Mouse (Mus musculus) kidney, embryonic 15.5 days (tissue): ENCODE results near the gene Akap13. TPM values are rescaled to one million over a fixed set of nuclear protein-coding genes. Genes with fewer than 3 reads are reported as not detected.

ENCODE experiments used
- ATAC-seq: fragments of 200-750 bp; cut with Nextera tagmentation; replicated peaks from 2 replicates; pipeline ENCODE4 v1.8.0; 2017; ENCODE audit warnings: moderate TSS enrichment; ENCODE audit not compliant: low FRiP score
- H3K27ac ChIP-seq: fragments of 300-500 bp; sonication (generic); 2 replicates; pipeline ENCODE4 v1.5.1; 2015; ENCODE audit warnings: mild to moderate bottlenecking, inconsistent platforms
- H3K27me3 ChIP-seq: fragments of 300-500 bp; sonication (generic); 2 replicates; pipeline ENCODE4 v1.6.1; 2015; ENCODE audit warnings: inconsistent platforms
- H3K36me3 ChIP-seq: fragments of 300-500 bp; sonication (generic); 2 replicates; pipeline ENCODE4 v1.6.1; 2015; ENCODE audit warnings: inconsistent platforms
- H3K4me1 ChIP-seq: fragments of 300-500 bp; sonication (generic); 2 replicates; pipeline ENCODE4 v1.6.1; 2015; ENCODE audit warnings: inconsistent platforms
- H3K4me2 ChIP-seq: fragments of 300-500 bp; sonication (generic); 2 replicates; pipeline ENCODE4 v1.6.1; 2015; ENCODE audit warnings: moderate library complexity, mild to moderate bottlenecking, inconsistent platforms
- H3K4me3 ChIP-seq: fragments of 300-500 bp; sonication (generic); replicated peaks from 2 replicates; pipeline ENCODE4 v1.5.1; 2015; ENCODE audit warnings: mild to moderate bottlenecking, inconsistent platforms
- H3K9ac ChIP-seq: fragments of 300-500 bp; sonication (generic); 2 replicates; pipeline ENCODE4 v1.6.1; 2015; ENCODE audit warnings: mild to moderate bottlenecking, inconsistent platforms
- H3K9me3 ChIP-seq: fragments of 300-500 bp; sonication (generic); replicated peaks from 2 replicates; pipeline ENCODE4 v1.6.1; 2016; ENCODE audit warnings: inconsistent platforms
- WGBS: fragments of 180-500 bp; shearing (Covaris S2); methylation state at CpG from one replicate; pipeline ENCODE4 v1.1.7; 2015; ENCODE audit warnings: mixed read lengths; 5-methylcytosine and 5-hydroxymethylcytosine counted together
- polyA plus RNA-seq: library from polyadenylated mRNA; unstranded; fragments of >200 nt; fragmentation: Nextera tagmentation; extraction: Ambion mirVana; gene quantifications from 2 replicates; pipeline ENCODE4 v1.2.1, GENCODE M21; 2015

Gene Akap13
- polyA plus RNA-seq, 1 experiment from 2014 or later: 49.7 TPM

GRCm38 (mm10) chr7:75645156-75645933 lies 190.0 kb downstream of the Akap13 start:
- Histone ChIP-seq H3K4me1 (peaks cover 43% of the 10 kb centered on the region), H3K4me3 (no peak overlapping the region), H3K9me3 (no peaks in the 10 kb centered on the region), H3K27ac (peak overlapping the region; percentile 43; the same call in 1 of the 2 replicates), H3K27me3 (no peaks in the 10 kb centered on the region), H3K4me2 (peak overlapping the region; percentile 28; the same call in 1 of the 2 replicates), H3K36me3 (no peaks in the 10 kb centered on the region), H3K9ac (no peak overlapping the region)
- ATAC-seq: no peak
- WGBS: 67% methylated on average over 5 of the region's 5 CpGs

- Histone ChIP-seq H3K4me1 (peaks cover 17% of the 10 kb centered on the region), H3K36me3 (no peaks in the 10 kb centered on the region), H3K4me3 (no peak overlapping the region), H3K4me2 (no peak overlapping the region), H3K27me3 (no peaks in the 10 kb centered on the region), H3K27ac (no peak overlapping the region), H3K9ac (no peak overlapping the region), H3K9me3 (no peaks in the 10 kb centered on the region)
- no peak for ATAC-seq
- WGBS: 85% methylated on average over 3 of the region's 3 CpGs
Measured at GRCm38 (mm10) chr7:75648051-75648450, 192.7 kb downstream of the Akap13 start.

GRCm38 (mm10) chr7:75648961-75649360 lies 193.6 kb downstream of the Akap13 start:
- H3K4me2 ChIP-seq: no peak overlapping the region
- ATAC-seq: no peak
- WGBS: 79% methylated on average over 4 of the region's 4 CpGs

GRCm38 (mm10) chr7:75649966-75650365 lies 194.6 kb downstream of the Akap13 start:
- Histone ChIP-seq H3K4me1 (peaks cover 6% of the 10 kb centered on the region), H3K27me3 (no peaks in the 10 kb centered on the region), H3K27ac (no peak overlapping the region), H3K36me3 (no peaks in the 10 kb centered on the region), H3K4me2 (no peak overlapping the region), H3K9ac (no peak overlapping the region), H3K9me3 (no peaks in the 10 kb centered on the region), H3K4me3 (no peak overlapping the region)
- WGBS: 64% methylated on average over 1 of the region's 1 CpGs
- ATAC-seq: no peak

More at GRCm38 (mm10) chr7:75648961-75649360, 193.6 kb downstream of the Akap13 start:
- Histone ChIP-seq H3K27ac (no peak overlapping the region), H3K27me3 (no peaks in the 10 kb centered on the region), H3K36me3 (no peaks in the 10 kb centered on the region), H3K9ac (no peak overlapping the region), H3K4me1 (peaks cover 14% of the 10 kb centered on the region), H3K9me3 (no peaks in the 10 kb centered on the region), H3K4me3 (no peak overlapping the region)

GRCm38 (mm10) chr7:75653684-75654317 lies 198.5 kb downstream of the Akap13 start:
- Histone ChIP-seq H3K4me2 (no peak overlapping the region), H3K27me3 (no peaks in the 10 kb centered on the region), H3K4me1 (peaks cover 6% of the 10 kb centered on the region; the same call in 1 of the 2 replicates), H3K27ac (no peak overlapping the region), H3K36me3 (no peaks in the 10 kb centered on the region), H3K9ac (no peak overlapping the region), H3K9me3 (no peaks in the 10 kb centered on the region), H3K4me3 (no peak overlapping the region)
- ATAC-seq: no peak
- 64% methylated on average over 3 of the region's 3 CpGs for WGBS

- Histone ChIP-seq H3K4me2 (no peak overlapping the region), H3K27me3 (no peaks in the 10 kb centered on the region), H3K9me3 (no peaks in the 10 kb centered on the region), H3K4me3 (no peak overlapping the region), H3K27ac (no peak overlapping the region), H3K9ac (no peak overlapping the region), H3K4me1 (peaks cover 3% of the 10 kb centered on the region; the same call in 1 of the 2 replicates), H3K36me3 (no peaks in the 10 kb centered on the region)
- 84% methylated on average over 11 of the region's 11 CpGs for WGBS
- no peak for ATAC-seq
Measured at GRCm38 (mm10) chr7:75655180-75656074, 200.1 kb downstream of the Akap13 start.

- ATAC-seq: no peak
- 89% methylated on average over 9 of the region's 9 CpGs for WGBS
- Histone ChIP-seq H3K36me3 (no peaks in the 10 kb centered on the region), H3K27me3 (no peaks in the 10 kb centered on the region), H3K27ac (no peak overlapping the region), H3K4me1 (peaks cover 3% of the 10 kb centered on the region; the same call in 1 of the 2 replicates), H3K9me3 (no peaks in the 10 kb centered on the region), H3K9ac (no peak overlapping the region), H3K4me2 (no peak overlapping the region), H3K4me3 (no peak overlapping the region)
Measured at GRCm38 (mm10) chr7:75656297-75656852, 201.0 kb downstream of the Akap13 start.

- H3K27ac ChIP-seq: no peak overlapping the region
- no peak for ATAC-seq
- no peaks in the 10 kb centered on the region for H3K9me3 ChIP-seq
- no peak overlapping the region for H3K9ac ChIP-seq
- H3K27me3 ChIP-seq: no peaks in the 10 kb centered on the region
- peaks cover 3% of the 10 kb centered on the region; the same call in 1 of the 2 replicates for H3K4me1 ChIP-seq
- no peaks in the 10 kb centered on the region for H3K36me3 ChIP-seq
- 90% methylated on average over 1 of the region's 1 CpGs for WGBS
- H3K4me2 ChIP-seq: no peak overlapping the region
- no peak overlapping the region for H3K4me3 ChIP-seq
Measured at GRCm38 (mm10) chr7:75656896-75657295, 201.6 kb downstream of the Akap13 start.

- 83% methylated on average over 3 of the region's 3 CpGs for WGBS
- no peak overlapping the region for H3K4me2 ChIP-seq
- no peaks in the 10 kb centered on the region for H3K9me3 ChIP-seq
- H3K9ac ChIP-seq: no peak overlapping the region
- peaks cover 3% of the 10 kb centered on the region; the same call in 1 of the 2 replicates for H3K4me1 ChIP-seq
- no peak overlapping the region for H3K4me3 ChIP-seq
- ATAC-seq: no peak
- peaks cover 30% of the 10 kb centered on the region for H3K36me3 ChIP-seq
- H3K27me3 ChIP-seq: no peaks in the 10 kb centered on the region
- no peak overlapping the region for H3K27ac ChIP-seq
Measured at GRCm38 (mm10) chr7:75664455-75664854, 209.1 kb downstream of the Akap13 start.

GRCm38 (mm10) chr7:75666982-75667381 lies 211.6 kb downstream of the Akap13 start:
- peaks cover 30% of the 10 kb centered on the region for H3K36me3 ChIP-seq
- no peak overlapping the region for H3K4me2 ChIP-seq
- no peaks in the 10 kb centered on the region for H3K27me3 ChIP-seq
- 84% methylated on average over 3 of the region's 3 CpGs for WGBS
- no peak for ATAC-seq
- H3K4me1 ChIP-seq: peaks cover 3% of the 10 kb centered on the region; the same call in 1 of the 2 replicates
- no peaks in the 10 kb centered on the region for H3K9me3 ChIP-seq
- H3K9ac ChIP-seq: no peak overlapping the region
- no peak overlapping the region for H3K4me3 ChIP-seq
- no peak overlapping the region for H3K27ac ChIP-seq

GRCm38 (mm10) chr7:75667531-75667930 lies 212.2 kb downstream of the Akap13 start:
- H3K4me3 ChIP-seq: no peak overlapping the region
- H3K36me3 ChIP-seq: peaks cover 30% of the 10 kb centered on the region
- 93% methylated on average over 6 of the region's 6 CpGs for WGBS
- H3K9me3 ChIP-seq: no peaks in the 10 kb centered on the region
- no peak overlapping the region for H3K9ac ChIP-seq
- H3K27ac ChIP-seq: no peak overlapping the region
- ATAC-seq: no peak
- no peaks in the 10 kb centered on the region for H3K27me3 ChIP-seq
- H3K4me1 ChIP-seq: peaks cover 3% of the 10 kb centered on the region; the same call in 1 of the 2 replicates
- H3K4me2 ChIP-seq: no peak overlapping the region
